Mouse (Mus musculus) G1E (cell line): ENCODE data around the gene Tmcc1. TPM values are rescaled to one million over a fixed set of nuclear protein-coding genes. Genes with fewer than 3 reads are reported as not detected.
"Not testable (repeated sequence)": the region's sequence is repeated elsewhere in the genome, so short reads cannot be mapped to it uniquely, and the experiment has no call there.

ENCODE experiments used
- ATAC-seq: 2 replicates; pipeline ENCODE4 v1.8.0; 2016; ENCODE audit warnings: mild to moderate bottlenecking; ENCODE audit not compliant: insufficient number of reproducible peaks, poor library complexity, low FRiP score, severe bottlenecking; ENCODE audit errors: extremely low read depth
- DNase-seq: peaks from one replicate; pipeline ENCODE4 v3.0.0; 2012; ENCODE audit warnings: low spot score
- H3K27me3 ChIP-seq: 2 replicates; pipeline ENCODE4 v1.6.1; 2012; ENCODE audit warnings: mild to moderate bottlenecking, low read length, inconsistent platforms; ENCODE audit not compliant: insufficient read depth
- H3K36me3 ChIP-seq: replicated peaks from 2 replicates; pipeline ENCODE3; 2012; ENCODE audit warnings: mild to moderate bottlenecking, inconsistent platforms
- H3K4me1 ChIP-seq: 2 replicates; pipeline ENCODE4 v1.6.1; 2012; ENCODE audit warnings: low read depth, low read length, inconsistent platforms, mixed read lengths; ENCODE audit not compliant: insufficient read depth
- H3K4me3 ChIP-seq: 2 replicates; pipeline ENCODE4 v1.5.1; 2012; ENCODE audit warnings: low read depth, mild to moderate bottlenecking, inconsistent platforms, low read length, moderate library complexity, mixed read lengths
- H3K9me3 ChIP-seq: replicated peaks from 2 replicates; pipeline ENCODE4 v1.6.1; 2012; ENCODE audit warnings: inconsistent platforms
- CTCF ChIP-seq: IDR thresholded peaks from 2 replicates; pipeline ENCODE4 v1.5.1; 2012; ENCODE audit warnings: low read depth, low read length, inconsistent platforms, mixed read lengths
- GATA1 ChIP-seq: IDR thresholded peaks from 2 replicates; pipeline ENCODE4 v1.6.1; 2012; ENCODE audit warnings: borderline replicate concordance, low read length, inconsistent platforms, mixed read lengths
- GATA2 ChIP-seq: IDR thresholded peaks from 2 replicates; pipeline ENCODE4 v1.6.1; 2012; ENCODE audit warnings: low read depth, low read length, inconsistent platforms, borderline replicate concordance
- POLR2AphosphoS5 ChIP-seq: IDR thresholded peaks from 2 replicates; pipeline ENCODE4 v1.6.1; 2012; ENCODE audit warnings: low read depth, low read length, inconsistent platforms; ENCODE audit not compliant: insufficient replicate concordance
- TAL1 ChIP-seq: conservative IDR thresholded peaks from 2 replicates; pipeline ENCODE4 v1.6.1; 2012; ENCODE audit warnings: low read depth, low read length, inconsistent platforms, mixed read lengths
- polyA plus RNA-seq: library from polyadenylated mRNA; stranded (reverse); fragments of >175 nt; gene quantifications from 2 replicates; pipeline ENCODE4 v1.2.3, GENCODE M21; 2012
- total RNA-seq, 2 experiments: library from RNA; stranded (forward) in 1 of 2; stranded (reverse) in 1 of 2; fragments of 200-1000 nt in 1 of 2; fragments of >200 nt in 1 of 2; fragmentation: Nextera tagmentation in 1 of 2; gene quantifications; 2 replicates each; pipeline ENCODE4 v1.2.3; 2014 to 2017

Tmcc1 gene
- total and polyA plus RNA-seq, 3 experiments: 0.86 to 18.6 (median 12.1) TPM

- TF ChIP-seq POLR2AphosphoS5 (no peak), CTCF (no peak), GATA1 (no peak), GATA2 (no peak), TAL1 (no peak)
- ATAC-seq (no peak), DNase-seq (no peak)
- no peaks in the 10 kb centered on the region for H3K9me3 ChIP-seq
- no peak overlapping the region for H3K4me3 ChIP-seq
- peaks cover 23% of the 10 kb centered on the region for H3K4me1 ChIP-seq
- H3K36me3 ChIP-seq: peaks cover 9% of the 10 kb centered on the region
- H3K27me3 ChIP-seq: no peaks in the 10 kb centered on the region
Measured at GRCm38 (mm10) chr6:116189417-116189816, 3.9 kb downstream of the Tmcc1 start.

DNA sequence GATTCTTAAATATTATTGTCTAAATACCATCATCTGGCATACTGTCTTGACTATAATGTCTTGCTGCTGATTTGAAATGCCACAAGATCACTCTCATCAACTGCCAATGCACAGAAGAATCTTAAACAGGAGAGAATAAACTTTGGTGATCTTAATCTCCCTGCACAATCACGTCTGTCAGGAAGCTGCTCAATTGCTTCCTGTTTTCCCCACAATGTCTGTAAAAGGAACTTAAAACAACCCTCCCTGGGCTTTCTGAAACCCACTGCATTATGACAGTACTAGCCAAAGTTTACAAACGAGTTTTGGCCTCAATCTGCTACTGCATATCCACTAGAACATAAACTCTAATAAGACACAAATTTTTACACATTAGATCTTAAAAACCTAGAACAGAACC lies 6.8 kb downstream of the Tmcc1 start:
- Histone ChIP-seq H3K4me1 (peaks cover 8% of the 10 kb centered on the region), H3K36me3 (peaks cover 19% of the 10 kb centered on the region), H3K27me3 (no peaks in the 10 kb centered on the region), H3K4me3 (no peak overlapping the region), H3K9me3 (no peaks in the 10 kb centered on the region)
- peak; percentile 45; the same call in 1 of the 2 replicates for ATAC-seq
- TF ChIP-seq GATA1 (no peak), POLR2AphosphoS5 (no peak), CTCF (no peak), TAL1 (no peak), GATA2 (no peak)
- DNase-seq: no peak

- no peak overlapping the region for H3K4me3 ChIP-seq
- peaks cover 28% of the 10 kb centered on the region for H3K36me3 ChIP-seq
- ATAC-seq: no peak
- no peaks in the 10 kb centered on the region for H3K27me3 ChIP-seq
- H3K9me3 ChIP-seq: no peaks in the 10 kb centered on the region
- DNase-seq: no peak
- TF ChIP-seq TAL1 (no peak), GATA2 (no peak), CTCF (no peak), GATA1 (no peak), POLR2AphosphoS5 (no peak)
- peaks cover 3% of the 10 kb centered on the region for H3K4me1 ChIP-seq
Measured at GRCm38 (mm10) chr6:116183509-116183908, 9.8 kb downstream of the Tmcc1 start.

- H3K27me3 ChIP-seq: no peaks in the 10 kb centered on the region
- DNase-seq (no peak), ATAC-seq (no peak)
- H3K4me3 ChIP-seq: no peak overlapping the region
- no peak for TF ChIP-seq GATA2
- no peak for TF ChIP-seq TAL1
- TF ChIP-seq CTCF: no peak
- no peak for TF ChIP-seq POLR2AphosphoS5
- TF ChIP-seq GATA1: no peak
- no peaks in the 10 kb centered on the region for H3K9me3 ChIP-seq
- H3K4me1 ChIP-seq: no peaks in the 10 kb centered on the region
- H3K36me3 ChIP-seq: peaks cover 31% of the 10 kb centered on the region
Measured at GRCm38 (mm10) chr6:116180731-116181130, 12.6 kb downstream of the Tmcc1 start.

DNA sequence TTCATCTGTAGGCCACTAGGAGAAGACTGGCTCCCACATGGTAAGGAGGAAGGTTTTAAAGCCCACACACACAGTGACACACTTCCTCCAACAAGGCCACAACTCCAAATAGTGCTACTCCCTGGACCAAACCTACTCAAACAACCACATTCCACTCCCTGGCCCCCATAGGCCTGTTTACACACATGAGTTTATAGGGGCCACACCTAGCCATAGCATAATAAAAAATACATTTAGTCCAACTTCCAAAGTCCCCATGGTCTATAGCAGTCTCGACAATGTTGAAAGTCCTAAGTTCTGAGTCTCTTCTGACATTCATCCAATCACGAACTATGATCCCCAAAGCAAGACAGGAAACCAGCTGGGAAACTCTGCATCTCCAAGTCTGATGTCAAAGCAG lies 14.9 kb downstream of the Tmcc1 start:
- TF ChIP-seq POLR2AphosphoS5: no peak
- no peak for TF ChIP-seq TAL1
- TF ChIP-seq GATA2: no peak
- no peak for TF ChIP-seq GATA1
- TF ChIP-seq CTCF: no peak
- ATAC-seq (no peak), DNase-seq (no peak)
- H3K36me3 ChIP-seq: peaks cover 28% of the 10 kb centered on the region
- no peak overlapping the region for H3K4me3 ChIP-seq
- no peaks in the 10 kb centered on the region for H3K27me3 ChIP-seq
- H3K4me1 ChIP-seq: no peaks in the 10 kb centered on the region
- H3K9me3 ChIP-seq: no peaks in the 10 kb centered on the region

- H3K27me3 ChIP-seq, ATAC-seq, H3K9me3 ChIP-seq, DNase-seq, H3K4me1 ChIP-seq, H3K4me3 ChIP-seq: not testable (repeated sequence)
- peaks cover 11% of the 10 kb centered on the region for H3K36me3 ChIP-seq
Measured at GRCm38 (mm10) chr6:116173511-116174099, 19.7 kb downstream of the Tmcc1 start.

GRCm38 (mm10) chr6:116166383-116166782 lies 26.9 kb downstream of the Tmcc1 start:
- Histone ChIP-seq H3K4me3 (no peak overlapping the region), H3K27me3 (no peaks in the 10 kb centered on the region), H3K4me1 (no peaks in the 10 kb centered on the region), H3K9me3 (no peaks in the 10 kb centered on the region), H3K36me3 (peaks cover 6% of the 10 kb centered on the region)
- no peak for ATAC-seq
- no peak for TF ChIP-seq GATA2
- TF ChIP-seq GATA1: no peak
- no peak for TF ChIP-seq TAL1
- TF ChIP-seq POLR2AphosphoS5: no peak
- DNase-seq: no peak
